Mouse (Mus musculus) olfactory bulb, adult 2 months (tissue): ENCODE measurements around the gene Pde6h. TPM values are rescaled to one million over a fixed set of nuclear protein-coding genes. Genes with fewer than 3 reads are reported as not detected.

Experiments
- H3K27ac ChIP-seq: fragments of 200-500 bp; 2 replicates; pipeline ENCODE4 v1.5.1; 2012; ENCODE audit warnings: low read depth, low read length; ENCODE audit not compliant: insufficient read depth
- H3K4me1 ChIP-seq: fragments of 200-500 bp; 2 replicates; pipeline ENCODE4 v1.6.1; 2012; ENCODE audit warnings: low read length; ENCODE audit not compliant: control insufficient read depth, insufficient read depth
- H3K4me3 ChIP-seq: fragments of 200-500 bp; 2 replicates; pipeline ENCODE4 v1.5.1; 2012; ENCODE audit warnings: mild to moderate bottlenecking, low read depth, low read length, moderate library complexity; ENCODE audit not compliant: insufficient read depth
- CTCF ChIP-seq: fragments of 200-500 bp; IDR thresholded peaks from 2 replicates; pipeline ENCODE4 v1.5.1; 2012; ENCODE audit warnings: low read depth, mild to moderate bottlenecking, low read length, moderate library complexity; ENCODE audit not compliant: insufficient read depth
- POLR2A ChIP-seq: fragments of 200-500 bp; IDR thresholded peaks from 2 replicates; pipeline ENCODE4 v1.6.1; 2012; ENCODE audit warnings: mild to moderate bottlenecking, low read depth, low read length, moderate library complexity; ENCODE audit not compliant: insufficient read depth
- WGBS: fragments of 180-500 bp; shearing (Covaris S2); methylation state at CpG from one replicate; pipeline ENCODE4 v1.1.7; 2018; 5-methylcytosine and 5-hydroxymethylcytosine counted together
- polyA plus RNA-seq: library from polyadenylated mRNA; stranded (reverse); fragments of >200 nt; gene quantifications from 2 replicates; pipeline ENCODE4 v1.2.4, GENCODE M21; 2012; ENCODE audit warnings: low replicate concordance; ENCODE audit not compliant: missing spikeins, insufficient read depth, insufficient read length

The Pde6h gene
- polyA plus RNA-seq, 1 experiment: not detected

GRCm38 (mm10) chr6:136906283-136906936 lies 17.2 kb upstream of the Pde6h start:
- Histone ChIP-seq H3K27ac (no peak overlapping the region), H3K4me1 (peaks cover 13% of the 10 kb centered on the region), H3K4me3 (no peak overlapping the region)
- WGBS: 65% methylated on average over 19 of the region's 19 CpGs
- TF ChIP-seq POLR2A: no peak
- TF ChIP-seq CTCF: no peak

- WGBS: 53% methylated on average over 10 of the region's 10 CpGs
- Histone ChIP-seq H3K4me3 (no peak overlapping the region), H3K27ac (no peak overlapping the region), H3K4me1 (peaks cover 13% of the 10 kb centered on the region)
- TF ChIP-seq CTCF: no peak
- no peak for TF ChIP-seq POLR2A
Observed at GRCm38 (mm10) chr6:136906937-136907293, 16.7 kb upstream of the Pde6h start.

GRCm38 (mm10) chr6:136910247-136910890 lies 13.3 kb upstream of the Pde6h start:
- 62% methylated on average over 9 of the region's 9 CpGs for WGBS
- H3K27ac ChIP-seq: no peak overlapping the region
- TF ChIP-seq CTCF: no peak
- TF ChIP-seq POLR2A: no peak
- peaks cover 13% of the 10 kb centered on the region for H3K4me1 ChIP-seq
- H3K4me3 ChIP-seq: no peak overlapping the region

- 0 out of 2 replicates have a peak, but pooled peaks cover 2% of the 10 kb centered on the region for H3K4me1 ChIP-seq
- H3K27ac ChIP-seq: no peak overlapping the region
- 58% methylated on average over 1 of the region's 2 CpGs for whole genome bisulfite sequencing
- H3K4me3 ChIP-seq: no peak overlapping the region
- no peak for TF ChIP-seq POLR2A
Observed at GRCm38 (mm10) chr6:136912751-136913265, 10.8 kb upstream of the Pde6h start.

GRCm38 (mm10) chr6:136913384-136914126 lies 10.1 kb upstream of the Pde6h start:
- WGBS: 12% methylated on average over 18 of the region's 18 CpGs

GRCm38 (mm10) chr6:136914234-136914633 lies 9.4 kb upstream of the Pde6h start:
- 0 out of 2 replicates have a peak, but pooled peaks cover 2% of the 10 kb centered on the region for H3K4me1 ChIP-seq
- WGBS: 91% methylated on average over 6 of the region's 6 CpGs
- no peak overlapping the region for H3K27ac ChIP-seq
- H3K4me3 ChIP-seq: no peak overlapping the region
- no peak for TF ChIP-seq CTCF
- no peak for TF ChIP-seq POLR2A

More at GRCm38 (mm10) chr6:136913384-136914126, 10.1 kb upstream of the Pde6h start:
- no peak for TF ChIP-seq CTCF
- no peak for TF ChIP-seq POLR2A
- no peak overlapping the region; the same call in 1 of the 2 replicates for H3K4me3 ChIP-seq
- H3K4me1 ChIP-seq: 0 out of 2 replicates have a peak, but pooled peaks cover 2% of the 10 kb centered on the region
- no peak overlapping the region for H3K27ac ChIP-seq

GRCm38 (mm10) chr6:136915721-136916395 lies 7.8 kb upstream of the Pde6h start:
- Histone ChIP-seq H3K4me3 (no peak overlapping the region), H3K4me1 (peaks cover 2% of the 10 kb centered on the region; the same call in 1 of the 2 replicates), H3K27ac (no peak overlapping the region)
- WGBS: 86% methylated on average over 8 of the region's 8 CpGs
- no peak for TF ChIP-seq POLR2A

- Histone ChIP-seq H3K4me1 (peaks cover 2% of the 10 kb centered on the region; the same call in 1 of the 2 replicates), H3K4me3 (no peak overlapping the region), H3K27ac (no peak overlapping the region)
- 33% methylated on average over 2 of the region's 2 CpGs for WGBS
- TF ChIP-seq POLR2A (no peak), CTCF (no peak)
Observed at GRCm38 (mm10) chr6:136917885-136918284, 5.7 kb upstream of the Pde6h start.
